Mouse (Mus musculus): ENCODE results near the gene Olfr781.
"Not testable (repeated sequence)": the region's sequence is repeated elsewhere in the genome, so short reads cannot be mapped to it uniquely, and the experiment has no call there.

The Olfr781 gene

GRCm38 (mm10) chr10:129328554-129328953 is at the start of gene Olfr781:
TSS of gene Olfr781 (plus strand) at chr10:129328854.
- in situ Hi-C loops (cut with MboI; ENCODE audit: unreplicated experiment in 2 of 2): no loop called here

GRCm38 (mm10) chr10:129312973-129313372 is 15.7 kb upstream of the Olfr781 start:
- in situ Hi-C loops (cut with MboI; ENCODE audit: unreplicated experiment in 2 of 2): not testable (repeated sequence)

GRCm38 (mm10) chr10:129313521-129313920 is 15.1 kb upstream of the Olfr781 start:
- in situ Hi-C loops (cut with MboI; ENCODE audit: unreplicated experiment in 2 of 2): not testable (repeated sequence)

- in situ Hi-C loops (cut with MboI; ENCODE audit: unreplicated experiment in 2 of 2): no loop called here
Observed at GRCm38 (mm10) chr10:129317817-129318216, 10.8 kb upstream of the Olfr781 start, which contains the start of gene Olfr780. TSS of gene Olfr780 (plus strand) at chr10:129318117.

- in situ Hi-C loops (cut with MboI; ENCODE audit: unreplicated experiment in 2 of 2): no loop called here
Observed at GRCm38 (mm10) chr10:129348550-129348949, 19.9 kb downstream of the Olfr781 start, which contains the start of gene Olfr782. TSS of gene Olfr782 (plus strand) at chr10:129348850.

- in situ Hi-C loops (cut with MboI; ENCODE audit: unreplicated experiment in 2 of 2): not testable (repeated sequence)
Observed at GRCm38 (mm10) chr10:129352475-129352874, 23.8 kb downstream of the Olfr781 start.

- in situ Hi-C loops (cut with MboI; ENCODE audit: unreplicated experiment in 2 of 2): not testable (repeated sequence)
Observed at GRCm38 (mm10) chr10:129356496-129356895, 27.8 kb downstream of the Olfr781 start.

GRCm38 (mm10) chr10:129357307-129357706 is 28.7 kb downstream of the Olfr781 start:
- in situ Hi-C loops (cut with MboI; ENCODE audit: unreplicated experiment in 2 of 2): no loop called here

GRCm38 (mm10) chr10:129374051-129374450 is 45.4 kb downstream of the Olfr781 start:
- in situ Hi-C loops (cut with MboI; ENCODE audit: unreplicated experiment in 2 of 2): not testable (repeated sequence)

Data from v-Abl transformed pro-B cells (cell line).